Mouse (Mus musculus): ENCODE data around the gene Gtf3c5. TPM values are rescaled to one million over a fixed set of nuclear protein-coding genes. Genes with fewer than 3 reads are reported as not detected.

Gtf3c5 gene
- total and polyA plus RNA-seq, 2 experiments = 2.9 to 7.8 TPM

- Histone ChIP-seq H3K4me3 (ENCODE audit: insufficient read depth, low read depth, low read length) (no peak overlapping the region), H3K27ac (replicated peaks; ENCODE audit: insufficient read depth, low read depth, low read length) (no peak overlapping the region), H3K4me1 (ENCODE audit: control insufficient read depth, insufficient read depth, low read length) (no peaks in the 10 kb centered on the region), H3K79me2 (ENCODE audit: control insufficient read depth, insufficient read depth, low read length) (no peaks in the 10 kb centered on the region), H3K36me3 (ENCODE audit: control insufficient read depth, insufficient read depth, low read length) (no peaks in the 10 kb centered on the region), H3K9ac (ENCODE audit: low read depth, low read length) (no peak overlapping the region), H3K27me3 (ENCODE audit: control insufficient read depth, insufficient read depth, low read length) (no peaks in the 10 kb centered on the region)
- TF ChIP-seq CTCF (IDR thresholded peaks at IDR 0.05; ENCODE audit: low read depth, low read length) (no peak), POLR2A (IDR thresholded peaks at IDR 0.05; ENCODE audit: extremely low read depth, insufficient read depth, low read length) (no peak)
- DNase-seq (ENCODE audit: extremely low read depth, low read depth, low spot score) = no peak
- WGBS = 95% methylated on average over 10 of the region's 10 CpGs
Measured at GRCm38 (mm10) chr2:28612436-28613063, 29.0 kb upstream of the Gtf3c5 start.

DNA sequence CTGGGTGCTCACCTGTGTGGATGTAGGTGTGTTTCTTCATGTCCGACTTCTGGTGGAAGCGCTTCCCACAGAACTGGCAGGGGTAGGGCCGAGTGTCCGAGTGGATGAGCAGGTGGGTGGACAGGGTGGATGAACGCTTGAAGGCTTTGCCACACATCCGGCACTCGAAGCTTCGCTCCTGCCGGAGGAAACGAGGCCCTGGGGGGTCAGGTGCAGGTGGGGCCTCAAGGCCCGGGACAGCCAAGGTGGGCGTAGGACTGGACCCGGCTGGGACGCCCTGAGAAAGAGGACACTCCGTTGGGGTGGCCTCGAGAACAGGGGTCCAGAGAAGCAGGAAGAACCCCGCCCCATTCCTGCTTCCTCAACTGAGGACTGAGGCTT, 27.8 kb upstream of the Gtf3c5 start:
- no peak for TF ChIP-seq CTCF (IDR thresholded peaks at IDR 0.05; ENCODE audit: low read depth, low read length)
- TF ChIP-seq POLR2A (IDR thresholded peaks at IDR 0.05; ENCODE audit: extremely low read depth, insufficient read depth, low read length) = no peak
- 91% methylated on average over 17 of the region's 17 CpGs for WGBS
- Histone ChIP-seq H3K27ac (replicated peaks; ENCODE audit: insufficient read depth, low read depth, low read length) (no peak overlapping the region), H3K4me1 (ENCODE audit: control insufficient read depth, insufficient read depth, low read length) (no peaks in the 10 kb centered on the region), H3K27me3 (ENCODE audit: control insufficient read depth, insufficient read depth, low read length) (no peaks in the 10 kb centered on the region), H3K79me2 (ENCODE audit: control insufficient read depth, insufficient read depth, low read length) (no peaks in the 10 kb centered on the region), H3K36me3 (ENCODE audit: control insufficient read depth, insufficient read depth, low read length) (no peaks in the 10 kb centered on the region), H3K9ac (ENCODE audit: low read depth, low read length) (no peak overlapping the region), H3K4me3 (ENCODE audit: insufficient read depth, low read depth, low read length) (no peak overlapping the region)
- DNase-seq (ENCODE audit: extremely low read depth, low read depth, low spot score) = no peak

- Histone ChIP-seq H3K36me3 (ENCODE audit: control insufficient read depth, insufficient read depth, low read length) (no peaks in the 10 kb centered on the region), H3K79me2 (ENCODE audit: control insufficient read depth, insufficient read depth, low read length) (no peaks in the 10 kb centered on the region), H3K9ac (ENCODE audit: low read depth, low read length) (no peak overlapping the region), H3K4me1 (ENCODE audit: control insufficient read depth, insufficient read depth, low read length) (no peaks in the 10 kb centered on the region), H3K4me3 (ENCODE audit: insufficient read depth, low read depth, low read length) (no peak overlapping the region), H3K27me3 (ENCODE audit: control insufficient read depth, insufficient read depth, low read length) (no peaks in the 10 kb centered on the region), H3K27ac (replicated peaks; ENCODE audit: insufficient read depth, low read depth, low read length) (no peak overlapping the region)
- 86% methylated on average over 12 of the region's 12 CpGs for WGBS
- TF ChIP-seq CTCF (IDR thresholded peaks at IDR 0.05; ENCODE audit: low read depth, low read length) (no peak), POLR2A (IDR thresholded peaks at IDR 0.05; ENCODE audit: extremely low read depth, insufficient read depth, low read length) (no peak)
- no peak for DNase-seq (ENCODE audit: extremely low read depth, low read depth, low spot score)
Measured at GRCm38 (mm10) chr2:28610716-28611406, 27.3 kb upstream of the Gtf3c5 start.

DNA sequence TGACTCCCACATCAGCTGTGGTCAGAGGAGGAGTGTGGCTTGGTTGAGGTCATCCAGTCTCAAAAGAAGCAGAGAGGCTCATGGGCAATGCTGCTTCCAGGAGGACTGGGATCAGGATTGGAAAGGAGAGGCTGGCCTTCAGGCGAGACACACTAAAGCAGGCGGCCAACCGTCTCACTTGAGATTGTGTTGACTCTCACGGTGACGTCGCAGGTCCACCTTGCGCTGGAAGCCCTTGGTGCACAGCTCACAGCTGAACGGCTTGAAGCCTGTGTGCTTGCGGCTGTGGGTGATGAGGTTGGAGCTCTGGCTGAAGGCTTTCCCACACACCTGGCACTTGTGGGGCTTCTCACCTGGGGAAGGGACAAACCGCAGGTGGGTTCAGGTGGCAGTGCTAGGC, 26.3 kb upstream of the Gtf3c5 start:
- Histone ChIP-seq H3K79me2 (ENCODE audit: control insufficient read depth, insufficient read depth, low read length) (no peaks in the 10 kb centered on the region), H3K27ac (replicated peaks; ENCODE audit: insufficient read depth, low read depth, low read length) (no peak overlapping the region), H3K36me3 (ENCODE audit: control insufficient read depth, insufficient read depth, low read length) (no peaks in the 10 kb centered on the region), H3K4me1 (ENCODE audit: control insufficient read depth, insufficient read depth, low read length) (no peaks in the 10 kb centered on the region), H3K4me3 (ENCODE audit: insufficient read depth, low read depth, low read length) (no peak overlapping the region), H3K9ac (ENCODE audit: low read depth, low read length) (no peak overlapping the region), H3K27me3 (ENCODE audit: control insufficient read depth, insufficient read depth, low read length) (no peaks in the 10 kb centered on the region)
- DNase-seq (ENCODE audit: extremely low read depth, low read depth, low spot score) = no peak
- TF ChIP-seq POLR2A (IDR thresholded peaks at IDR 0.05; ENCODE audit: extremely low read depth, insufficient read depth, low read length) (no peak), CTCF (IDR thresholded peaks at IDR 0.05; ENCODE audit: low read depth, low read length) (no peak)
- WGBS = 89% methylated on average over 10 of the region's 10 CpGs

DNA sequence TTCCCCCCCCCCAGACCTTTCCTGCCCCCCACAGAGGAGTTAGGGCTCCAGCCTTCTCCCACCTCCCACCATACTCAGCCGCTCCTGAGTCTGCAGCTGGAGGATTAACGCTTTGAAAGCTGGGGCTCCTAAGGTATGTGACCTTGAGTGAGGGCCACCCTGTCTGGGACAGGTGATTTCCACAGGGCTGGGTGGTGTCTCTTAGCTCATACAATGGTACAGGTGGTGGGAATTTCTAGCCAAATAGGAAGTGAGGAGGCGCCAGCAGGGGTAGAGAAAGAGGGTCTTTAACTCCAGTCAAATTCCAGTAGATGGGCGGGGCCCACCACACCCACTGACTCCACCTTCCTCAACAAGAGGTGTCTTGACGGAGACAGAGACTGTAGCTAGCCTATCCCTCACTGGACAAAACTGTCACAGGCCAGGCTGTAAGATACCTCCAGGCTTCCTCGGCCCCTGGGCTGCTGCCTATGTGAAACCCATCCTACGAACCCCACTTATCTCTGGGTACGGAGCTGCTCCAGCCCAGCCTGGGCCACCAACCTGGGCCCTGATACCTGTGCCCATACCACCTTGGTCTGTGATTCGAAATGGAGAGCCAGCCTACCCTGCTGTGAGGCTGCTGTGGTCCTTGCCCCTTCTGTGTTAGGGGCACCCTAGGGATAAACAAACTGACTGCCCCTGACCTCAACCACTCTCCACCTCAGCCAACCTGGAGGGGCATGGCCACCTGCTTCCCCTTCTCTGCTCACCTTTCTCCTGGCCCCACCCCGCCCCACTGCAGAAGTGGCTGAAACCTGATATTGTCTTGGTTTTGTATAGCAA, 24.0 kb upstream of the Gtf3c5 start:
- DNase-seq (ENCODE audit: extremely low read depth, low read depth, low spot score) = no peak
- Histone ChIP-seq H3K4me3 (ENCODE audit: insufficient read depth, low read depth, low read length) (no peak overlapping the region), H3K9ac (ENCODE audit: low read depth, low read length) (no peak overlapping the region), H3K27ac (replicated peaks; ENCODE audit: insufficient read depth, low read depth, low read length) (no peak overlapping the region), H3K36me3 (ENCODE audit: control insufficient read depth, insufficient read depth, low read length) (no peaks in the 10 kb centered on the region), H3K79me2 (ENCODE audit: control insufficient read depth, insufficient read depth, low read length) (no peaks in the 10 kb centered on the region), H3K27me3 (ENCODE audit: control insufficient read depth, insufficient read depth, low read length) (no peaks in the 10 kb centered on the region), H3K4me1 (ENCODE audit: control insufficient read depth, insufficient read depth, low read length) (no peaks in the 10 kb centered on the region)
- TF ChIP-seq CTCF (IDR thresholded peaks at IDR 0.05; ENCODE audit: low read depth, low read length) = no peak
- no peak for TF ChIP-seq POLR2A (IDR thresholded peaks at IDR 0.05; ENCODE audit: extremely low read depth, insufficient read depth, low read length)
- WGBS = 67% methylated on average over 10 of the region's 10 CpGs
